In genomic region chr2:169869468-169869867, GRCm38 (mm10) we compare ENCODE assay signal across 17 mouse cellular contexts.
DNase-seq lines count a peak whose midpoint lies in the region; ATAC-seq lines count a peak whose summit lies in the region.
"Had no signal": no experiment of that assay in that cellular context is flagged by ENCODE, and none has a peak within 500 bp of the region (broad histone marks: within the 10 kb centered on the region; RNA-seq: fewer than 3 reads in every experiment).

No protein-coding gene starts in this region.

- DNase-seq in left cerebral cortex, postnatal 25 days (ENCODE audit: low spot score in 2 of 2): no peak
- no peak for DNase-seq in c-Kit-positive CD71-positive TER-119-positive erythroid progenitor cells, embryonic 14.5 days (ENCODE audit: low spot score)
- DNase-seq: adrenal gland, adult 2 months; adrenal gland, postnatal 10 days; adrenal gland, postnatal 25 days; cerebellum, adult 11-12 months; cerebellum, adult 2 months; cerebellum, adult 9-10 months; cerebellum, postnatal 10 days; cerebellum, postnatal 25 days; embryo, embryonic 11 days; forebrain, postnatal 0 days had no signal

- peak; percentile 51 for ATAC-seq in common myeloid progenitor, adult 5-6 weeks (replicated peaks; ENCODE audit: low read depth, poor library complexity, severe bottlenecking)
- peak; percentile 62 for ATAC-seq in granulocyte monocyte progenitor cell, adult 5-6 weeks (replicated peaks; ENCODE audit: poor library complexity, severe bottlenecking)
- ATAC-seq in megakaryocyte progenitor cell, adult 5-6 weeks (replicated peaks; ENCODE audit: poor library complexity): peak; percentile 55
- ATAC-seq: forebrain, embryonic 13.5 days; forebrain, embryonic 15.5 days; forebrain, postnatal 0 days had no signal

- intact Hi-C loops in left cerebral cortex, postnatal 25 days (cut with DNase I): no loop called here
